Mouse (Mus musculus) frontal cortex, postnatal 36 days (tissue): Measurements from ENCODE around the gene Ap2b1.

Source experiments
- DNase-seq, 2 experiments: peaks; one replicate each; pipeline ENCODE4 v3.0.0; 2022; ENCODE audit warnings: low spot score in 2 of 2

The Ap2b1 gene

GRCm38 (mm10) chr11:83443824-83444223, 145.0 kb downstream of the Ap2b1 start:
- DNase-seq = no peak

- no peak for DNase-seq
Measured at GRCm38 (mm10) chr11:83445001-83445400, 146.2 kb downstream of the Ap2b1 start.

GRCm38 (mm10) chr11:83447612-83448011, 148.8 kb downstream of the Ap2b1 start:
- no peak for DNase-seq

GRCm38 (mm10) chr11:83448021-83448926, 149.4 kb downstream of the Ap2b1 start:
- no peak for DNase-seq

GRCm38 (mm10) chr11:83448927-83449236, 150.1 kb downstream of the Ap2b1 start:
- DNase-seq = no peak

GRCm38 (mm10) chr11:83449298-83449697, 150.5 kb downstream of the Ap2b1 start:
- no peak for DNase-seq

GRCm38 (mm10) chr11:83450550-83450949, 151.7 kb downstream of the Ap2b1 start:
- no peak for DNase-seq

- no peak for DNase-seq
Measured at GRCm38 (mm10) chr11:83451281-83451680, 152.5 kb downstream of the Ap2b1 start.

- no peak for DNase-seq
Measured at GRCm38 (mm10) chr11:83454548-83454947, 155.7 kb downstream of the Ap2b1 start.
